Mouse (Mus musculus) MEL (cell line): ENCODE data around the gene Cyp26c1. TPM values are rescaled to one million over a fixed set of nuclear protein-coding genes. Genes with fewer than 3 reads are reported as not detected.

Source experiments
- DNase-seq: peaks from one replicate; pipeline ENCODE4 v3.0.0; 2011; ENCODE audit warnings: low read depth, low spot score
- H3K27ac ChIP-seq: 2 replicates; pipeline ENCODE4 v1.5.1; 2012; ENCODE audit warnings: low read depth, mild to moderate bottlenecking, control low read depth, low read length, moderate library complexity; ENCODE audit not compliant: control insufficient read depth
- H3K27me3 ChIP-seq, 2 experiments: fragments of 150-350 bp in 1 of 2; sonication (generic) in 1 of 2; 2 replicates each; pipeline ENCODE4 v1.6.1; 2012; ENCODE audit warnings: low read length in 2 of 2, mild to moderate bottlenecking in 2 of 2, improper control_type of control experiment in 1 of 2, moderate library complexity in 1 of 2; ENCODE audit not compliant: insufficient read depth in 2 of 2, control insufficient read depth in 1 of 2
- H3K36me3 ChIP-seq, 2 experiments: 2 replicates each; pipeline ENCODE4 v1.6.1; 2012 to 2014; ENCODE audit warnings: low read length in 2 of 2, improper control_type of control experiment in 1 of 2, inconsistent platforms in 1 of 2, mild to moderate bottlenecking in 1 of 2; ENCODE audit not compliant: insufficient read depth in 2 of 2, control insufficient read depth in 1 of 2
- H3K4me1 ChIP-seq, 2 experiments: fragments of 150-350 bp in 1 of 2; sonication (generic) in 1 of 2; 2 replicates each; pipeline ENCODE4 v1.6.1; 2012; ENCODE audit warnings: low read length in 2 of 2, improper control_type of control experiment in 1 of 2, mild to moderate bottlenecking in 1 of 2; ENCODE audit not compliant: insufficient read depth in 2 of 2, control insufficient read depth in 1 of 2
- H3K4me3 ChIP-seq, 2 experiments: fragments of 150-350 bp in 1 of 2; sonication (generic) in 1 of 2; 2 replicates each; pipeline ENCODE4 v1.5.1; 2012; ENCODE audit warnings: low read depth in 2 of 2, low read length in 2 of 2, mild to moderate bottlenecking in 2 of 2, moderate library complexity in 2 of 2, control low read depth in 1 of 2, improper control_type of control experiment in 1 of 2; ENCODE audit not compliant: control insufficient read depth in 1 of 2, insufficient read depth in 1 of 2
- H3K79me2 ChIP-seq: 2 replicates; pipeline ENCODE4 v1.6.1; 2012; ENCODE audit warnings: mild to moderate bottlenecking, low read length, moderate library complexity; ENCODE audit not compliant: control insufficient read depth, poor library complexity, insufficient read depth
- H3K9ac ChIP-seq: 2 replicates; pipeline ENCODE4 v1.6.1; 2012; ENCODE audit warnings: low read depth, mild to moderate bottlenecking, control low read depth, low read length, moderate library complexity; ENCODE audit not compliant: control insufficient read depth, poor library complexity, severe bottlenecking
- H3K9me3 ChIP-seq: fragments of 150-350 bp; sonication (generic); replicated peaks from 2 replicates; pipeline ENCODE4 v1.6.1; 2012; ENCODE audit warnings: mild to moderate bottlenecking, low read length, improper control_type of control experiment, moderate library complexity; ENCODE audit not compliant: insufficient read depth
- BHLHE40 ChIP-seq: IDR thresholded peaks from 2 replicates; pipeline ENCODE4 v1.6.1; 2012; ENCODE audit warnings: low read depth, mild to moderate bottlenecking, inconsistent platforms, low read length, improper control_type of control experiment, borderline replicate concordance
- ELF1 ChIP-seq: IDR thresholded peaks from 2 replicates; pipeline ENCODE4 v1.6.1; 2014; ENCODE audit warnings: low read depth, mild to moderate bottlenecking, inconsistent platforms, low read length, improper control_type of control experiment, moderate library complexity
- EP300 ChIP-seq, 2 experiments: IDR thresholded peaks; 2 replicates each; pipeline ENCODE4 v1.6.1; 2011; ENCODE audit warnings: improper control_type of control experiment in 2 of 2, low read length in 2 of 2, low read depth in 1 of 2, mild to moderate bottlenecking in 1 of 2
- GABPA ChIP-seq: IDR thresholded peaks from 2 replicates; pipeline ENCODE4 v1.6.1; 2012; ENCODE audit warnings: low read depth, mild to moderate bottlenecking, inconsistent platforms, low read length, improper control_type of control experiment, moderate library complexity
- GATA1 ChIP-seq: IDR thresholded peaks from 2 replicates; pipeline ENCODE4 v1.6.1; 2011; ENCODE audit warnings: low read depth, low read length, improper control_type of control experiment
- KAT2A ChIP-seq: conservative IDR thresholded peaks from 2 replicates; pipeline ENCODE4 v1.6.1; 2012; ENCODE audit warnings: low read depth, low read length, improper control_type of control experiment, inconsistent platforms
- MAFK ChIP-seq: IDR thresholded peaks from 2 replicates; pipeline ENCODE4 v1.6.1; 2011; ENCODE audit warnings: low read depth, mild to moderate bottlenecking, low read length, improper control_type of control experiment, borderline replicate concordance
- MAZ ChIP-seq: IDR thresholded peaks from 2 replicates; pipeline ENCODE4 v1.6.1; 2012; ENCODE audit warnings: low read depth, mild to moderate bottlenecking, inconsistent platforms, low read length, improper control_type of control experiment
- MXI1 ChIP-seq: IDR thresholded peaks from 2 replicates; pipeline ENCODE4 v1.6.1; 2011; ENCODE audit warnings: mild to moderate bottlenecking, low read depth, low read length, improper control_type of control experiment
- MYB ChIP-seq: IDR thresholded peaks from 2 replicates; pipeline ENCODE4 v1.6.1; 2011; ENCODE audit warnings: mild to moderate bottlenecking, low read depth, low read length, improper control_type of control experiment
- MYC ChIP-seq: IDR thresholded peaks from 2 replicates; pipeline ENCODE4 v1.6.1; 2011; ENCODE audit warnings: low read depth, mild to moderate bottlenecking, low read length, improper control_type of control experiment, moderate library complexity
- NELFE ChIP-seq: IDR thresholded peaks from 2 replicates; pipeline ENCODE4 v1.6.1; 2011; ENCODE audit warnings: low read depth, low read length, improper control_type of control experiment
- NRF1 ChIP-seq: IDR thresholded peaks from 2 replicates; pipeline ENCODE4 v1.6.1; 2014; ENCODE audit warnings: low read depth, mild to moderate bottlenecking, inconsistent platforms, low read length, improper control_type of control experiment, moderate library complexity; ENCODE audit not compliant: poor library complexity, insufficient read depth, severe bottlenecking
- POLR2AphosphoS5 ChIP-seq: IDR thresholded peaks from 2 replicates; pipeline ENCODE4 v1.6.1; 2012; ENCODE audit warnings: low read depth, borderline replicate concordance, mild to moderate bottlenecking, inconsistent platforms, low read length, moderate library complexity, mixed read lengths
- RCOR1 ChIP-seq: IDR thresholded peaks from 2 replicates; pipeline ENCODE4 v1.6.1; 2012; ENCODE audit warnings: low read depth, mild to moderate bottlenecking, inconsistent platforms, low read length, improper control_type of control experiment
- SMC3 ChIP-seq: IDR thresholded peaks from 2 replicates; pipeline ENCODE4 v1.6.1; 2011; ENCODE audit warnings: low read depth, low read length, improper control_type of control experiment
- TCF12 ChIP-seq: IDR thresholded peaks from 2 replicates; pipeline ENCODE4 v1.6.1; 2014; ENCODE audit warnings: low read depth, mild to moderate bottlenecking, inconsistent platforms, low read length, improper control_type of control experiment, moderate library complexity
- USF1 ChIP-seq: IDR thresholded peaks from 2 replicates; pipeline ENCODE4 v1.6.1; 2014; ENCODE audit warnings: low read depth, mild to moderate bottlenecking, inconsistent platforms, low read length, improper control_type of control experiment, moderate library complexity
- ZC3H11A ChIP-seq: IDR thresholded peaks from 2 replicates; pipeline ENCODE4 v1.6.1; 2012; ENCODE audit warnings: low read depth, mild to moderate bottlenecking, inconsistent platforms, low read length, improper control_type of control experiment
- ZKSCAN1 ChIP-seq: IDR thresholded peaks from 2 replicates; pipeline ENCODE4 v1.6.1; 2012; ENCODE audit warnings: low read depth, mild to moderate bottlenecking, inconsistent platforms, low read length, improper control_type of control experiment, moderate library complexity
- ZNF384 ChIP-seq: IDR thresholded peaks from 2 replicates; pipeline ENCODE4 v1.6.1; 2012; ENCODE audit warnings: low read depth, mild to moderate bottlenecking, inconsistent platforms, low read length, improper control_type of control experiment
- polyA plus RNA-seq, 2 experiments: library from polyadenylated mRNA; stranded (reverse) in 1 of 2; unstranded in 1 of 2; fragments of >175 nt in 1 of 2; fragments of >200 nt in 1 of 2; gene quantifications; 2 replicates each; pipeline versions ENCODE4 v1.2.1 to v1.2.4; 2012; ENCODE audit warnings: low replicate concordance in 2 of 2, low read depth in 1 of 2; ENCODE audit not compliant: insufficient read length in 2 of 2, insufficient read depth in 1 of 2, missing spikeins in 1 of 2
- total RNA-seq: library from RNA; depleted of rRNA; stranded (reverse); fragments of 300-350 nt; gene quantifications from 2 replicates; pipeline ENCODE4 v1.2.3, GENCODE M21; 2012

The Cyp26c1 gene
- total and polyA plus RNA-seq, 3 experiments: 0.08 TPM; not detected in 2

GRCm38 (mm10) chr19:37650526-37650925 lies 34.9 kb upstream of the Cyp26c1 start:
- Histone ChIP-seq H3K27me3 (no peaks in the 10 kb centered on the region), H3K36me3 (peaks cover 3 to 4% of the 10 kb centered on the region in 2 experiments), H3K4me1 (peaks cover 0 to 8% of the 10 kb centered on the region in 2 experiments; a peak in 1 of 4 replicates), H3K79me2 (no peaks in the 10 kb centered on the region), H3K4me3 (no peak overlapping the region), H3K9me3 (no peaks in the 10 kb centered on the region), H3K9ac (no peak overlapping the region), H3K27ac (no peak overlapping the region)
- peak; percentile 61 for DNase-seq
- TF ChIP-seq SMC3 (no peak), BHLHE40 (no peak), ZNF384 (peak; percentile 88), MXI1 (no peak), MAFK (no peak)

GRCm38 (mm10) chr19:37654012-37654411 lies 31.4 kb upstream of the Cyp26c1 start:
- H3K27me3 ChIP-seq: no peaks in the 10 kb centered on the region
- no peak overlapping the region for H3K4me3 ChIP-seq
- no peak overlapping the region for H3K27ac ChIP-seq
- TF ChIP-seq EP300 (IDR thresholded peaks at IDR 0.05; ENCODE audit: low read depth in 1 of 2, low read length in 2 of 2): no peak
- no peak for TF ChIP-seq GATA1
- no peak for TF ChIP-seq USF1
- no peak for TF ChIP-seq TCF12
- no peak for TF ChIP-seq POLR2AphosphoS5
- no peak for TF ChIP-seq MAZ
- no peak for TF ChIP-seq NRF1
- TF ChIP-seq ELF1: no peak
- no peak for TF ChIP-seq ZKSCAN1
- TF ChIP-seq MYC: no peak
- TF ChIP-seq GABPA: no peak
- no peak for TF ChIP-seq ZC3H11A
- no peak for TF ChIP-seq NELFE
- no peak for TF ChIP-seq RCOR1
- TF ChIP-seq MYB: no peak
- no peak for TF ChIP-seq KAT2A
- DNase-seq: no peak
- H3K36me3 ChIP-seq: peaks cover 3 to 4% of the 10 kb centered on the region in 2 experiments
- peaks cover 0 to 8% of the 10 kb centered on the region in 2 experiments; a peak in 1 of 4 replicates for H3K4me1 ChIP-seq
- H3K79me2 ChIP-seq: no peaks in the 10 kb centered on the region
- H3K9me3 ChIP-seq: no peaks in the 10 kb centered on the region
- no peak overlapping the region for H3K9ac ChIP-seq
